Mouse (Mus musculus) midbrain, embryonic 14.5 days (tissue): Measurements from ENCODE around the gene Mgll. TPM values are rescaled to one million over a fixed set of nuclear protein-coding genes. Genes with fewer than 3 reads are reported as not detected.
A peak's percentile ranks its signal among the peaks of the same experiment; 100 is the strongest.

ENCODE experiments used
- ATAC-seq: fragments of 200-750 bp; cut with Nextera tagmentation; 2 replicates; pipeline ENCODE4 v1.8.0; 2017; ENCODE audit warnings: moderate number of reproducible peaks, moderate library complexity; ENCODE audit not compliant: low FRiP score, low TSS enrichment
- DNase-seq: peaks from one replicate; pipeline ENCODE4 v3.0.0-alpha.2; 2015
- H3K27ac ChIP-seq: fragments of 300-500 bp; sonication (generic); replicated peaks from 2 replicates; pipeline ENCODE4 v1.5.1; 2014; ENCODE audit warnings: mild to moderate bottlenecking, low read depth, low read length, moderate library complexity
- H3K27me3 ChIP-seq: fragments of 300-500 bp; sonication (generic); 2 replicates; pipeline ENCODE4 v1.6.1; 2014; ENCODE audit warnings: low read length, control low read depth, mixed read lengths; ENCODE audit not compliant: control insufficient read depth, insufficient read depth
- H3K36me3 ChIP-seq: fragments of 300-500 bp; sonication (generic); 2 replicates; pipeline ENCODE4 v1.6.1; 2014; ENCODE audit warnings: low read length, control low read depth; ENCODE audit not compliant: control insufficient read depth, insufficient read depth
- H3K4me1 ChIP-seq: fragments of 300-500 bp; sonication (generic); 2 replicates; pipeline ENCODE4 v1.6.1; 2014; ENCODE audit warnings: mild to moderate bottlenecking, antibody characterized with exemption, low read length, control low read depth; ENCODE audit not compliant: control insufficient read depth, insufficient read depth
- H3K4me2 ChIP-seq: fragments of 300-500 bp; sonication (generic); 2 replicates; pipeline ENCODE4 v1.6.1; 2014; ENCODE audit warnings: mild to moderate bottlenecking, low read length, moderate library complexity
- H3K4me3 ChIP-seq: fragments of 300-500 bp; sonication (generic); replicated peaks from 2 replicates; pipeline ENCODE4 v1.5.1; 2014; ENCODE audit warnings: low read depth, low read length
- H3K9ac ChIP-seq: fragments of 300-500 bp; sonication (generic); replicated peaks from 2 replicates; pipeline ENCODE4 v1.6.1; 2014; ENCODE audit warnings: mild to moderate bottlenecking, low read length, moderate library complexity
- H3K9me3 ChIP-seq: fragments of 300-500 bp; sonication (generic); 2 replicates; pipeline ENCODE4 v1.6.1; 2016; ENCODE audit warnings: low read length, control low read depth, mixed read lengths; ENCODE audit not compliant: control insufficient read depth
- WGBS: fragments of 180-500 bp; shearing (Covaris S2); extraction: QIAGEN DNeasy Blood & Tissue Kit; methylation state at CpG from one replicate; pipeline ENCODE4 v1.1.7; 2014; 5-methylcytosine and 5-hydroxymethylcytosine counted together
- polyA plus RNA-seq: library from polyadenylated mRNA; unstranded; fragments of >200 nt; fragmentation: Nextera tagmentation; extraction: Ambion mirVana; gene quantifications from 2 replicates; pipeline ENCODE4 v1.2.1, GENCODE M21; 2014

Gene Mgll
- polyA plus RNA-seq, 1 experiment from 2014 or later = 21.5 TPM

- Histone ChIP-seq H3K27me3 (no peaks in the 10 kb centered on the region), H3K4me1 (peaks cover 10% of the 10 kb centered on the region), H3K4me2 (no peak overlapping the region), H3K27ac (no peak overlapping the region), H3K9me3 (no peaks in the 10 kb centered on the region), H3K36me3 (peaks cover 52% of the 10 kb centered on the region), H3K9ac (no peak overlapping the region), H3K4me3 (no peak overlapping the region)
- WGBS = 92% methylated on average over 12 of the region's 12 CpGs
- DNase-seq = no peak
- ATAC-seq = no peak
These were observed 113.8 kb downstream of the Mgll start for GRCm38 (mm10) chr6:88837999-88838398.

GRCm38 (mm10) chr6:88838613-88839012 is 114.4 kb downstream of the Mgll start:
- no peaks in the 10 kb centered on the region for H3K27me3 ChIP-seq
- 89% methylated on average over 10 of the region's 10 CpGs for WGBS

GRCm38 (mm10) chr6:88839135-88839970 is 115.1 kb downstream of the Mgll start:
- Histone ChIP-seq H3K27ac (no peak overlapping the region), H3K4me2 (no peak overlapping the region), H3K36me3 (peaks cover 57% of the 10 kb centered on the region), H3K4me1 (peaks cover 10% of the 10 kb centered on the region), H3K9ac (no peak overlapping the region), H3K27me3 (no peaks in the 10 kb centered on the region), H3K9me3 (no peaks in the 10 kb centered on the region), H3K4me3 (no peak overlapping the region)
- ATAC-seq (no peak), DNase-seq (no peak)
- WGBS = 84% methylated on average over 26 of the region's 26 CpGs

More at GRCm38 (mm10) chr6:88838613-88839012, 114.4 kb downstream of the Mgll start:
- DNase-seq = no peak
- H3K36me3 ChIP-seq = peaks cover 54% of the 10 kb centered on the region
- H3K4me1 ChIP-seq = peaks cover 10% of the 10 kb centered on the region
- H3K9me3 ChIP-seq = no peaks in the 10 kb centered on the region
- H3K4me2 ChIP-seq = no peak overlapping the region
- H3K27ac ChIP-seq = no peak overlapping the region
- no peak for ATAC-seq
- H3K4me3 ChIP-seq = no peak overlapping the region
- no peak overlapping the region for H3K9ac ChIP-seq

GRCm38 (mm10) chr6:88840211-88840610 is 116.0 kb downstream of the Mgll start:
- H3K27me3 ChIP-seq = no peaks in the 10 kb centered on the region
- ATAC-seq (no peak), DNase-seq (no peak)
- H3K4me2 ChIP-seq = peak overlapping the region; percentile 88
- peaks cover 63% of the 10 kb centered on the region for H3K36me3 ChIP-seq
- peaks cover 10% of the 10 kb centered on the region for H3K4me1 ChIP-seq
- peak overlapping the region; percentile 74; the same call in 1 of the 2 replicates for H3K9ac ChIP-seq
- no peak overlapping the region for H3K4me3 ChIP-seq
- 66% methylated on average over 3 of the region's 3 CpGs for WGBS
- no peak overlapping the region for H3K27ac ChIP-seq
- H3K9me3 ChIP-seq = no peaks in the 10 kb centered on the region

- Histone ChIP-seq H3K4me1 (peaks cover 10% of the 10 kb centered on the region), H3K27ac (peak overlapping the region; percentile 84), H3K4me2 (peak overlapping the region; percentile 88), H3K9ac (peak overlapping the region; percentile 74), H3K36me3 (peaks cover 64% of the 10 kb centered on the region), H3K9me3 (no peaks in the 10 kb centered on the region), H3K4me3 (peak overlapping the region; percentile 74), H3K27me3 (no peaks in the 10 kb centered on the region)
- DNase-seq (no peak), ATAC-seq (no peak)
- 54% methylated on average over 9 of the region's 9 CpGs for WGBS
These were observed 116.7 kb downstream of the Mgll start for GRCm38 (mm10) chr6:88840791-88841513.

- Histone ChIP-seq H3K9ac (peak overlapping the region; percentile 74), H3K9me3 (no peaks in the 10 kb centered on the region), H3K4me1 (peaks cover 10% of the 10 kb centered on the region), H3K36me3 (peaks cover 64% of the 10 kb centered on the region), H3K27ac (peak overlapping the region; percentile 84), H3K4me2 (peak overlapping the region; percentile 88), H3K4me3 (peak overlapping the region; percentile 74), H3K27me3 (no peaks in the 10 kb centered on the region)
- ATAC-seq (peak; percentile 19), DNase-seq (no peak)
- WGBS = under 1% methylated on average over 22 of the region's 22 CpGs
These were observed 117.2 kb downstream of the Mgll start for GRCm38 (mm10) chr6:88841514-88841780.

- peaks cover 64% of the 10 kb centered on the region for H3K36me3 ChIP-seq
These were observed 117.8 kb downstream of the Mgll start, which contains the start of gene Abtb1 for GRCm38 (mm10) chr6:88841781-88842689. TSS of gene Abtb1 (minus strand) at chr6:88841984.

GRCm38 (mm10) chr6:88842731-88843151 is 118.5 kb downstream of the Mgll start:
- H3K4me3 ChIP-seq = peak overlapping the region; percentile 74
- H3K4me1 ChIP-seq = peaks cover 10% of the 10 kb centered on the region
- peak overlapping the region; percentile 88 for H3K4me2 ChIP-seq
- peak overlapping the region; percentile 52 for H3K9ac ChIP-seq
- ATAC-seq (no peak), DNase-seq (no peak)
- H3K36me3 ChIP-seq = peaks cover 64% of the 10 kb centered on the region
- WGBS = under 1% methylated on average over 32 of the region's 32 CpGs
- H3K9me3 ChIP-seq = no peaks in the 10 kb centered on the region
- H3K27ac ChIP-seq = peak overlapping the region; percentile 84
- H3K27me3 ChIP-seq = no peaks in the 10 kb centered on the region

More at GRCm38 (mm10) chr6:88841781-88842689, 117.8 kb downstream of the Mgll start, which contains the start of gene Abtb1:
- peaks cover 10% of the 10 kb centered on the region for H3K4me1 ChIP-seq
- no peaks in the 10 kb centered on the region for H3K27me3 ChIP-seq
- peak within 1 kb of the TSS; percentile 84 for H3K27ac ChIP-seq
- H3K9me3 ChIP-seq = no peaks in the 10 kb centered on the region
- under 1% methylated on average over 72 of the region's 72 CpGs for WGBS
- H3K4me3 ChIP-seq = peak within 1 kb of the TSS; percentile 74
- ATAC-seq (peak; percentile 93), DNase-seq (peak; percentile 99)
- H3K4me2 ChIP-seq = peak within 1 kb of the TSS; percentile 88
- peak within 1 kb of the TSS; percentile 74 for H3K9ac ChIP-seq
